Mouse (Mus musculus) embryonic facial prominence, embryonic 13.5 days (tissue): Measurements from ENCODE around the gene Dennd6b. TPM values are rescaled to one million over a fixed set of nuclear protein-coding genes. Genes with fewer than 3 reads are reported as not detected.

Experiments
- ATAC-seq: fragments of 200-750 bp; cut with Nextera tagmentation; 2 replicates; pipeline ENCODE4 v1.8.0; 2017; ENCODE audit warnings: low read depth; ENCODE audit not compliant: insufficient number of reproducible peaks, insufficient read depth, low FRiP score, low TSS enrichment
- H3K27ac ChIP-seq: fragments of 300-500 bp; sonication (generic); 2 replicates; pipeline ENCODE4 v1.5.1; 2015; ENCODE audit warnings: moderate library complexity, mild to moderate bottlenecking, inconsistent platforms
- H3K27me3 ChIP-seq: fragments of 300-500 bp; sonication (generic); 2 replicates; pipeline ENCODE4 v1.6.1; 2015; ENCODE audit warnings: mild to moderate bottlenecking, inconsistent platforms
- H3K36me3 ChIP-seq: fragments of 300-500 bp; sonication (generic); 2 replicates; pipeline ENCODE4 v1.6.1; 2015; ENCODE audit warnings: mild to moderate bottlenecking, inconsistent platforms
- H3K4me1 ChIP-seq: fragments of 300-500 bp; sonication (generic); 2 replicates; pipeline ENCODE4 v1.6.1; 2015; ENCODE audit warnings: inconsistent platforms
- H3K4me2 ChIP-seq: fragments of 300-500 bp; sonication (generic); 2 replicates; pipeline ENCODE4 v1.6.1; 2015; ENCODE audit warnings: moderate library complexity, mild to moderate bottlenecking, inconsistent platforms
- H3K4me3 ChIP-seq: fragments of 300-500 bp; sonication (generic); 2 replicates; pipeline ENCODE4 v1.5.1; 2015; ENCODE audit warnings: mild to moderate bottlenecking, inconsistent platforms
- H3K9ac ChIP-seq: fragments of 300-500 bp; sonication (generic); 2 replicates; pipeline ENCODE4 v1.6.1; 2015; ENCODE audit warnings: mild to moderate bottlenecking, inconsistent platforms
- H3K9me3 ChIP-seq: fragments of 300-500 bp; sonication (generic); 2 replicates; pipeline ENCODE4 v1.6.1; 2016; ENCODE audit warnings: inconsistent platforms
- WGBS: fragments of 180-500 bp; shearing (Covaris S2); methylation state at CpG from one replicate; pipeline ENCODE4 v1.1.7; 2015; ENCODE audit warnings: mixed read lengths; 5-methylcytosine and 5-hydroxymethylcytosine counted together
- polyA plus RNA-seq: library from polyadenylated mRNA; unstranded; fragments of >200 nt; fragmentation: Nextera tagmentation; extraction: Ambion mirVana; gene quantifications from 2 replicates; pipeline ENCODE4 v1.2.1, GENCODE M21; 2015

The Dennd6b gene
- polyA plus RNA-seq: 21.3 TPM in 2 replicates

DNA sequence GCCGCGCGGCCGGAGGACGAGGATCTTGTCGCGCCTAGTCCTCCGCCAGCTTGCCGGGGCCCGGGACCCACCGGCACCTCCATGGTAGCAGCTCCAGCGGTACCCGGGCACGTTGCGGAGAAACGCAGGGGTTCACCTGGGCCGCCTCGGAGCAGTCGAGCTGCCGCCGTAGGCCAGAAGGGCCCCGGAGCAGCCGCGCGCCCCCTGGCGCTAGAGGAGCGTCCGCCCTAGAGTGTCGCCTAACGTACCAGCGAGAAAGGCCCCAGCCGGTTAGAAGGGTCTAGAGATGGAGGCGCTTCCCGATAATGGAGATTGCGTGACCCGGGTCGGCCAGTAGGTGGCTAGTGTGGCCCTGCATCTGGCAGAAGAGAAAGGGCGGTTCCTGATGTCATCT, at the start of gene Dennd6b:
Gene Dennd6b (minus strand): TSS at position 184 of the 394 bp plus-strand sequence.
- under 1% methylated on average over 38 of the region's 38 CpGs for WGBS
- Histone ChIP-seq H3K36me3 (0 out of 2 replicates have a peak, but pooled peaks cover 8% of the 10 kb centered on the region), H3K27me3 (no peaks in the 10 kb centered on the region), H3K4me3 (peak within 1 kb of the TSS; percentile 83), H3K4me1 (peaks cover 20% of the 10 kb centered on the region), H3K4me2 (peak within 1 kb of the TSS; percentile 72), H3K27ac (peak within 1 kb of the TSS; percentile 99), H3K9ac (peak within 1 kb of the TSS; percentile 97), H3K9me3 (no peaks in the 10 kb centered on the region)
- ATAC-seq: peak; percentile 95

DNA sequence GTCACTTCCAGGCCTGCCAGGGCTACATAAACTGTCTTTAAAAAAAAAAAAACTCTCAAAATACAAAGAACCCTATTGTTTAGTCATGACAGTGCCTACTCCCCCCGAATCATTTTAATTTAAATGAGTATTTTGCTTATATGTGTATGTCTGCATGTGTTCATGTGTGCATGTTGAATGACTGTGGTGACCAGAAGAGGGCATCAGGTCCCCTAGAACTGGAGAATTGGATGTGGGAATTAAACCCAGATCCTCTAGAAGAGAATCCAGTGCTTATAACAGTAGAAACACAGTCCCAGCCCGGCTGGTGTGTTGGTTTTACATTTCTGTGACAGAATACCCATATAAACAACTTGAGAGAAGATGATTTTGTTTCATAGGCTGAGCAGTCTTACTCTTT, 44.7 kb upstream of the Dennd6b start:
- WGBS: 60% methylated on average over 2 of the region's 2 CpGs
- Histone ChIP-seq H3K36me3 (peaks cover 37% of the 10 kb centered on the region), H3K4me3 (no peak overlapping the region), H3K9me3 (no peaks in the 10 kb centered on the region), H3K9ac (no peak overlapping the region), H3K4me1 (no peaks in the 10 kb centered on the region), H3K4me2 (no peak overlapping the region), H3K27me3 (no peaks in the 10 kb centered on the region), H3K27ac (no peak overlapping the region)
- no peak for ATAC-seq

DNA sequence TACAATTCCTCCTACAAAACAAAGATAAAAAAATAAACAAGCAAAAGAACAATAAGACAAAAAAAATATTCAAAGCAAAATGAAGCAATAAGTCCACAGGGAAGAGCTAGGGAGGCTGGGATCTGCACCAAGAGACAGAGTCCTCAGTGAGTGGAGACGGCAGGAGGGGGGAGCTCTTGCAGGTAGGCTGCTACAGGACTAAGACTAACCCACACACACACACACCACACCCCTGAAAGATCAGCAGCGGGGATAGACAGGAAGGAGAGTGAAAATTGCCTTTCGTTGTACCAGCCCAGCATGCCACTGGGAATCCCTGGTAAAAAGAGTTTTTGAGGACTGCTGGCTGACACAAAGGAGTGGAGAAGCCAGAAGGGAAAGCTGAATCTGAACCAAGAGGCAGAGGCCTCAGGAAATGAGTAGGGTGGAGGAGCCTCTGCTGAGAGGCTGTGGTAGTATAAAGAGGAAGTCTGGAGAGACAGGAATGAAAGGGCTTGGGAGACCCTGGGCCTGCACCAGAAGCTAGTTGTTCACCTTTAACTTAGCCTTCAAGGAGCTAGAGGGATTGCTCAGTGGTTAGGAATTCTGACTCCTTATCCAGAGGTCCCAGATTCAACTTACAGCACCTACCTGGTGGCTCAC, 43.6 kb upstream of the Dennd6b start:
- 68% methylated on average over 3 of the region's 3 CpGs for WGBS
- ATAC-seq: no peak
- Histone ChIP-seq H3K9me3 (no peaks in the 10 kb centered on the region), H3K4me2 (no peak overlapping the region), H3K27ac (no peak overlapping the region), H3K27me3 (no peaks in the 10 kb centered on the region), H3K9ac (no peak overlapping the region), H3K4me1 (no peaks in the 10 kb centered on the region), H3K36me3 (peaks cover 37% of the 10 kb centered on the region), H3K4me3 (no peak overlapping the region)

DNA sequence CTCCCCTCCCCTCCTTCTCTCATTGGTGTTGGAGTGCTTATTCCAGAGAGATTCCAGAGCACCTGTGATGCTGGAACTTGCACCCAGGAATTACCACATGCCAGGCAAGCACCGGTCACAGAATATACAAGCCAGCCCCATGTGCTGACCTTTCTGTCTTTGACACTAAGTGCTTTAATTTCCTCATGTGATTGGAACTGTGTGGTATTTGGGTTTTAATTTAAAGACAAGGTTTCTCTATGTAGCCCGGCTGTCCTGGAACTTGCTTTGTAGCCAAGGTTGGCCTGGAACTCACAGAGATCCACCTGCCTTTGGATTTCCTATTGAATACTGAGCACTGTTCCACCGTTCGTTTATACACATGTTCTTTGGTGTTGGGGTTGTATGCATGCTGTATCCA, 37.8 kb upstream of the Dennd6b start:
- H3K36me3 ChIP-seq: peaks cover 19% of the 10 kb centered on the region
- no peaks in the 10 kb centered on the region for H3K9me3 ChIP-seq
- no peak overlapping the region for H3K4me2 ChIP-seq
- no peak overlapping the region for H3K4me3 ChIP-seq
- H3K27ac ChIP-seq: no peak overlapping the region
- H3K9ac ChIP-seq: no peak overlapping the region
- H3K4me1 ChIP-seq: no peaks in the 10 kb centered on the region
- WGBS: 91% methylated on average over 4 of the region's 4 CpGs
- H3K27me3 ChIP-seq: no peaks in the 10 kb centered on the region
- ATAC-seq: no peak

DNA sequence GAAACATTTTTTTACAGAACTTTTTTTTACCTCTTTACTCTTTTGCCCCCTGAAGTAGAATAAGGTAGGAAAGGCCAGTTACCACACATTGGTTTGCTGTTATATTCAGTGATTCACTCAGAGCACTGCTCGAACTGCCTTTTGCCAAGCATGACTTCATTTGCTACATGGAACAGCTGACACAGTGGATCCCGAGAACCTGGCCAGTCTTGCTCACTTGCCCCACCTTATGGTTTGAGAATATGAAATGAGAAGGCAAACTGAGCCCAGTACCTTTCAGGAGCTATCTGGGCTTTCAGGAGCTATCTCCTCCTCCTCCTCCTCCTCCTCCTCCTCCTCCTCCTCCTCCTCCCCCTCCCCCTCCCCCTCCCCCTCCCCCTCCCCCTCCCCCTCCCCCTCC, 37.3 kb upstream of the Dennd6b start:
- H3K27me3 ChIP-seq: no peaks in the 10 kb centered on the region
- WGBS: 48% methylated on average over 2 of the region's 2 CpGs
- no peak overlapping the region for H3K4me2 ChIP-seq

DNA sequence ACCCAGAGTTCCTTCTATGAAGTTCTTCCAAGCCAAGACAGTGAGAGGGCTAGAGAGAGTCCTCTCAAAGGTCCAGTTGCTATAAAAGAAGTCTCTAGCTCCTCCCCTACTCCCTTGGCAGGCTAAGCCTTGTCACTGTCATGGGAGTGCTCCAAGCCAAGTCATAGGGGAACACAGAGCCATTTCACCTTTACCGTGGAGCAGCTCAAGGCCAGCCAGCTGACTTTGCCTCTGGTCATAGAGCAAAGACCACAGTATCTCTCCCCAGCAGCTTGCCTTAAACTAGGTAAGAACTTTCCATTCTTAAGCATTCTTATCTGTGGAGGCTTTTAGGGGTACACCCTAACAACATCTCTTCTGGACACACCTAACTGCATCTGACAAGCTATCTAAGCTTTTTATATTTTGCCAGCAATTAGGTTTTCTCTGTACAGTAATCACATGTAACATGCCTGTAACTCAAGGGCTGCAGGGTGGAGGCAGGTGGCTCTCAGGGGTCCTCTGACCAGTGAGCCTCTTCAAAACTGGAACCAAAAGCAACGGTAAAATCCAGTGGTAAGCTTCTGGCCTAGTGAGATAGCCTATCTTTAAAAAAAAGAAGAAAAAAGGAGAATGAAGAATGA, 19.4 kb upstream of the Dennd6b start:
- ATAC-seq: no peak
- no peak overlapping the region for H3K4me3 ChIP-seq
- no peak overlapping the region for H3K4me2 ChIP-seq
- no peak overlapping the region for H3K27ac ChIP-seq
- no peaks in the 10 kb centered on the region for H3K27me3 ChIP-seq
- H3K36me3 ChIP-seq: peaks cover 18% of the 10 kb centered on the region
- H3K4me1 ChIP-seq: peaks cover 23% of the 10 kb centered on the region
- H3K9me3 ChIP-seq: no peaks in the 10 kb centered on the region
- 86% methylated on average over 2 of the region's 2 CpGs for WGBS
- H3K9ac ChIP-seq: no peak overlapping the region

More for the DNA sequence above, 37.3 kb upstream of the Dennd6b start:
- Histone ChIP-seq H3K27ac (no peak overlapping the region), H3K4me1 (no peaks in the 10 kb centered on the region), H3K36me3 (peaks cover 19% of the 10 kb centered on the region), H3K4me3 (no peak overlapping the region), H3K9me3 (no peaks in the 10 kb centered on the region), H3K9ac (no peak overlapping the region)
- ATAC-seq: no peak

DNA sequence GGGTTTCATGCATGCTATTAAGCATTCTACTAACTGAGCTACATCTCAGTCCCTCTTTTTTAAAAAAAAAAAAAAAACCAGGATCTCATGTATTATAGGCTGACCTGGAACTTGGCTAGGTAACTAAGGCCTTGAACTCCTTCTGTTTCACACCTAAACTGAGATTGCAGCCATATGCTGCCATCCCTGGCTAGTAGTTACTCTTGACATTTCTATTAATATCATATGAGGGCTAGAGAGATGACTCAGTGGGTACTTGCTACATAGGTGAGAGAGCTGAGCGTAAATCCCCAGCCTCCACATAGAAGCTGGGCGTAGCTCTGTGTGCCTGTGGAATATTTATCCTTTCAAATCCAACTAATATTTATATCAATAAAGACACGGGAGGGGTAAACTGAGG, 18.7 kb upstream of the Dennd6b start:
- Histone ChIP-seq H3K4me2 (no peak overlapping the region), H3K36me3 (peaks cover 18% of the 10 kb centered on the region), H3K27me3 (no peaks in the 10 kb centered on the region), H3K4me3 (no peak overlapping the region), H3K9me3 (no peaks in the 10 kb centered on the region), H3K9ac (no peak overlapping the region), H3K27ac (no peak overlapping the region), H3K4me1 (peaks cover 23% of the 10 kb centered on the region)
- ATAC-seq: no peak
- WGBS: 97% methylated on average over 3 of the region's 3 CpGs

DNA sequence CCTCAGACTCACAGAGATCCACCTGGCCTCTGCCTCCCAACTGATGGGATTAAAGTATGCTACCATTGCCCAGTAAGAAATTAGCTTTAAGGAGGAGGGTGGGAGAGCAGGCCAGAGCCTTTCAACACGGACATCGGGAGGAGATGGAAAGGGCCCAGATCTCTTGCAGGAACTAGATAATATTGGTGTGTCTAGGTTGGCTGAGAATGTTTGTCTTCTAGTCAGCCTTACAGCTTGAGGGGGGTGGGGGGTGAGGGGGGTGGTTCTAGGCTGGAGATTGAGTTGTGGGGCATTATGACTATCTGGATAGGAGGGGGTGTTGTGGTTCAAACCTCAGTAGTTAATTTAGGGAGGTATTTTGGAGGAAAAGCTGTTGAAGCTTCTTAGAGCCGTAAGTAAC, 17.2 kb upstream of the Dennd6b start:
- peaks cover 18% of the 10 kb centered on the region for H3K36me3 ChIP-seq
- H3K9ac ChIP-seq: peak overlapping the region; percentile 44; the same call in 1 of the 2 replicates
- 85% methylated on average over 3 of the region's 3 CpGs for WGBS
- peak overlapping the region; percentile 16; the same call in 1 of the 2 replicates for H3K4me2 ChIP-seq
- H3K4me3 ChIP-seq: no peak overlapping the region
- ATAC-seq: no peak
- no peak overlapping the region for H3K27ac ChIP-seq
- H3K27me3 ChIP-seq: no peaks in the 10 kb centered on the region
- no peaks in the 10 kb centered on the region for H3K9me3 ChIP-seq
- peaks cover 23% of the 10 kb centered on the region for H3K4me1 ChIP-seq

DNA sequence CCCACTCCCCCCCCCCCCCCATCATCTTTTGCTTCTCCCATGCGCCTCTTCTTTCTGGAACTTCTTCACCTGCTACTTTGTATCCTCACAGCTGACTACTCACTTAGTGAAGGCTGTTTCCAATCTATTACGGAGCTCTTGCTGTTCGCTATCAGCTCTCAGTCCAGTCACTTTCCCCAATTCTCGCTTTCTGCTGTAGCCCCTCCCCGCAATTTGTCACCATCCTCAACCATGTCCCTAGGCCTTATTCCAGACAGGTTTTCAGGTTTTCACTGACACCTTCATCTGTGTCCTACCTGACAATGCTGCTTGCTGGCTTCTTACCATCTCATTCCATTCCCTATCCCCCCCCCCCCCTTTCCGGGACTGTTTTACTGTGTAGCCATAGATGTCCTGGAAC, 16.2 kb upstream of the Dennd6b start:
- peaks cover 23% of the 10 kb centered on the region for H3K4me1 ChIP-seq
- H3K27me3 ChIP-seq: no peaks in the 10 kb centered on the region
- WGBS: 57% methylated on average over 6 of the region's 6 CpGs
- no peak overlapping the region for H3K27ac ChIP-seq
- H3K4me3 ChIP-seq: peak overlapping the region; percentile 94
- ATAC-seq: no peak
- H3K9ac ChIP-seq: peak overlapping the region; percentile 97
- H3K4me2 ChIP-seq: peak overlapping the region; percentile 91
- peaks cover 18% of the 10 kb centered on the region for H3K36me3 ChIP-seq
- H3K9me3 ChIP-seq: no peaks in the 10 kb centered on the region

DNA sequence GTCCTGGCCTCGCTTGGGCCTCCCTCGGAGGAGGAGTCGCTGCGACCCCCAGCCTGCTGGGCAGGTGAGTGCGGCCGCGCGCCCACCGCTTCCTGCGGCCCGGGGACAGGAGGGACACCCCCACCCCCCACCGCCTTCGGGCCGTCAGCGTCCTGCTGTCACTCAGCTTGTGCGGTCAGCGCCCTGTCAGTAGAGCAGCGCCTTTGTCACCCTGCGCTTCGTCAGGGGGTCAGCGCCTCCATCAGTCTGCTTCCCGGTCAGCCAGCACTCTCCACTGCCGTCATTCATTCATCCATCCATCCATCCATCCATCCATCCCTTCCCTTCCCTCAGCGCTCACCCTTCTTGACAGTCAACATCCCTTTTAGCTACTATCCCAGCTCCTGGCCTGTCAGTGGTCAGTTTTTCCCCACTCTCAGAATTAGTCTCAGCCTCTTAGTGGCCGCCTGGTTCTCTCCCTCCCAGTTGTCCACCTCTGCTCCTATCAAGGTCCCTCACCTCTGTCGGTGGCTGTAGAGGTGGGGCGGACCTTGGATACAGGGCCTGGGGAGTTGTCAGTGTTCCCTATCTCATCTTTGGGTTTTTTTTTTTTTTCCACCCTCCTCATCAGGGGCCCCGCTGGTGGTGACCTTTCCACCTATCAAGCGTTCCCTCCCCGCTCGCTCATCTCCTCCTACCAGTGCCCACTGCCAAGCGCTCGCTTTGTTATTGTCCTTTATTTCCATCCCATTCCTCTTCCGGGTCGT, 15.6 kb upstream of the Dennd6b start:
- Histone ChIP-seq H3K36me3 (peaks cover 17% of the 10 kb centered on the region), H3K27ac (peak overlapping the region; percentile 81), H3K4me2 (peak overlapping the region; percentile 91), H3K27me3 (no peaks in the 10 kb centered on the region), H3K4me1 (peaks cover 23% of the 10 kb centered on the region), H3K9ac (peak overlapping the region; percentile 97), H3K9me3 (no peaks in the 10 kb centered on the region), H3K4me3 (peak overlapping the region; percentile 94)
- peak; percentile 68 for ATAC-seq
- 2% methylated on average over 35 of the region's 35 CpGs for WGBS

DNA sequence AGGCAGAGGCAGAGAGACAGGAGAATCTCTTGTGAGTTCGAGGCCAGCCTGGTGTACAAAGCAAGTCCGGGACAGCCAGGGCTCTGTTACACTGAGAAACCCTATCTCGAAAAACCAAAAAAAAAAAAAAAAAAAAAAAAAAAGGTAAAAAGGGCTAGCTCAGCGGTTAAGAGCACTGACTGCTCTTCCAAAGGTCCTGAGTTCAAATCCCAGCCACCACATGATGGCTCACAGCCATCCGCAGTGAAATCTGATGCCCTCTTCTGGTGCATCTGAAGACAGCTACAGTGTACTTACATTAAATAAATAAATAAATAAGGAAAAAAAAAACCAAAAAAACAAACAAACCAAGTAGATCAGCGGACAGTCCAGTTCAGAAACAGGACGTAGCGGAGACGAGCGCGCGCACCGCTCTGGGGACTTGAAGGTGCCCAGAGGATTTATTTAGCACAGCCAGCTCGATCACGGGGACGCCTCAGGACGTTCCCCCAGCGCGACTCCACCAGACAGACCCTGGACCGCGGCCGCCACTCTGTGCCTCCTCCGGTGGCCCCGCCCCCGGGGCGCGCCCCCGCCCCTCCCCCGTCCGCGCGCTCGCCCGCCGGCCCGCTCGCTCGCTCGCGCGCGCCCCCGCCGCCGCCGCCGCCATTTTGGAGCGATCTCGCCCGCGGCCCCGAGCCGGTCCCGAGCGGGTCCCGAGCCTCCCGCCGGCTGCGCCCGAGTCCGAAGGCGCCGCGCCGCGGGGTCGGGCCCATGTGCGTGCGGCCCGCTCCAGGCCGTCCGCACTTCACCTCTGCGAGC, 14.8 kb upstream of the Dennd6b start, which contains the start of gene Ppp6r2:
Gene Ppp6r2 (plus strand): TSS at position 639 of the 801 bp plus-strand sequence.
- Histone ChIP-seq H3K9ac (peak within 1 kb of the TSS; percentile 97), H3K4me1 (peaks cover 23% of the 10 kb centered on the region), H3K4me3 (peak within 1 kb of the TSS; percentile 94), H3K9me3 (no peaks in the 10 kb centered on the region), H3K36me3 (peaks cover 9% of the 10 kb centered on the region), H3K4me2 (peak within 1 kb of the TSS; percentile 91), H3K27ac (peak within 1 kb of the TSS; percentile 81), H3K27me3 (no peaks in the 10 kb centered on the region)
- 4% methylated on average over 46 of the region's 73 CpGs for WGBS
- peak; percentile 83 for ATAC-seq
